In genomic region chr11:103081631-103082030, GRCm38 (mm10) we compare ENCODE assay signal across 30 mouse cellular contexts. TPM values are rescaled to one million over a fixed set of nuclear protein-coding genes. Genes with fewer than 3 reads are reported as not detected.
A peak's percentile ranks its signal among the peaks of the same experiment; 100 is the strongest.
DNase-seq lines count a peak whose midpoint lies in the region; ATAC-seq and TF ChIP-seq lines count a peak whose summit lies in the region.
"Had no signal": no experiment of that assay in that cellular context is flagged by ENCODE, and none has a peak within 500 bp of the region (broad histone marks: within the 10 kb centered on the region; RNA-seq: fewer than 3 reads in every experiment).

No protein-coding gene starts in this region.

- ATAC-seq in embryonic facial prominence, embryonic 13.5 days (ENCODE audit: insufficient number of reproducible peaks, insufficient read depth, low FRiP score, low TSS enrichment, low read depth) = no peak
- ATAC-seq in stomach, postnatal 0 days (ENCODE audit: low FRiP score, low TSS enrichment) = peak; percentile 36; the same call in 1 of the 2 replicates
- ATAC-seq: forebrain, embryonic 15.5 days; inflammation-experienced regulatory T-cells, adult 6 months; intestine, embryonic 16.5 days; Patski had no signal

- 0 out of 2 replicates have a peak, but pooled peaks cover 5% of the 10 kb centered on the region for H3K36me3 ChIP-seq in embryonic facial prominence, embryonic 13.5 days
- no peaks in the 10 kb centered on the region for H3K36me3 ChIP-seq in embryonic facial prominence, embryonic 10.5 days (replicated peaks)
- no peaks in the 10 kb centered on the region for H3K36me3 ChIP-seq in stomach, postnatal 0 days (ENCODE audit: control insufficient read depth, insufficient read depth, low read length)
- H3K36me3 ChIP-seq: embryonic facial prominence, embryonic 12.5 days; forebrain, embryonic 12.5 days; forebrain, embryonic 15.5 days had no signal

- no peak for DNase-seq in embryonic facial prominence, embryonic 10.5 days (ENCODE audit: low spot score)
- peak; percentile 5 for DNase-seq in right cerebral cortex, postnatal 14 days
- no peak for DNase-seq in right cerebral cortex, postnatal 4 days
- no peak for DNase-seq in stomach, postnatal 0 days (ENCODE audit: low spot score)
- DNase-seq in frontal cortex, adult 2 months (ENCODE audit: extremely low spot score in 1 of 2, low spot score in 1 of 2) = no peak
- DNase-seq: adrenal gland, postnatal 10 days; adrenal gland, postnatal 36 days; B cell, adult 2 months; cerebellum, adult 18-20 months; cerebellum, adult 9-10 months; cerebellum, postnatal 14 days; gastrocnemius, postnatal 10 days; gastrocnemius, postnatal 36 days; heart, adult 18-20 months; heart, postnatal 10 days; heart, postnatal 36 days; kidney, adult 2 months had no signal

- no peaks in the 10 kb centered on the region for H3K9me3 ChIP-seq in embryonic facial prominence, embryonic 13.5 days
- H3K9me3 ChIP-seq in embryonic facial prominence, embryonic 10.5 days = no peaks in the 10 kb centered on the region
- H3K9me3 ChIP-seq in stomach, postnatal 0 days (ENCODE audit: control insufficient read depth, low read length) = no peaks in the 10 kb centered on the region
- H3K9me3 ChIP-seq: embryonic facial prominence, embryonic 12.5 days; forebrain, embryonic 12.5 days; forebrain, embryonic 15.5 days; heart, embryonic 12.5 days; heart, embryonic 15.5 days had no signal

- no peak overlapping the region for H3K27ac ChIP-seq in embryonic facial prominence, embryonic 13.5 days
- no peak overlapping the region for H3K27ac ChIP-seq in embryonic facial prominence, embryonic 10.5 days (replicated peaks)
- H3K27ac ChIP-seq in stomach, postnatal 0 days (replicated peaks) = no peak overlapping the region
- H3K27ac ChIP-seq: embryonic facial prominence, embryonic 12.5 days; forebrain, embryonic 12.5 days; forebrain, embryonic 15.5 days; heart, embryonic 15.5 days; hindbrain, embryonic 14.5 days; hindbrain, postnatal 0 days had no signal

- no peak overlapping the region for H3K4me2 ChIP-seq in embryonic facial prominence, embryonic 13.5 days
- no peak overlapping the region for H3K4me2 ChIP-seq in stomach, postnatal 0 days (replicated peaks; ENCODE audit: low read depth)

- peaks cover 18% of the 10 kb centered on the region for H3K4me1 ChIP-seq in embryonic facial prominence, embryonic 13.5 days
- peaks cover 13% of the 10 kb centered on the region for H3K4me1 ChIP-seq in embryonic facial prominence, embryonic 10.5 days
- no peaks in the 10 kb centered on the region for H3K4me1 ChIP-seq in stomach, postnatal 0 days (replicated peaks; ENCODE audit: control insufficient read depth, insufficient read depth)

- peak overlapping the region; percentile 59; the same call in 1 of the 2 replicates for H3K9ac ChIP-seq in embryonic facial prominence, embryonic 13.5 days
- no peak overlapping the region for H3K9ac ChIP-seq in stomach, postnatal 0 days (ENCODE audit: low read length)
- H3K9ac ChIP-seq: forebrain, embryonic 15.5 days; heart, embryonic 15.5 days had no signal

- H3K27me3 ChIP-seq in embryonic facial prominence, embryonic 13.5 days = peaks cover 43% of the 10 kb centered on the region
- peaks cover 59% of the 10 kb centered on the region for H3K27me3 ChIP-seq in embryonic facial prominence, embryonic 10.5 days (replicated peaks; ENCODE audit: low read depth, poor library complexity, severe bottlenecking)
- no peaks in the 10 kb centered on the region for H3K27me3 ChIP-seq in stomach, postnatal 0 days (ENCODE audit: control insufficient read depth, insufficient read depth, low read length)
- H3K27me3 ChIP-seq: CH12.LX, Patski had no signal

- no peak for TF ChIP-seq EP300 in stomach, postnatal 0 days (optimal IDR thresholded peaks at IDR 0.05)

- TF ChIP-seq CTCF in stomach, postnatal 0 days (IDR thresholded peaks at IDR 0.05; ENCODE audit: low read depth) = no peak

- 52% methylated on average over 6 of the region's 6 CpGs for WGBS in embryonic facial prominence, embryonic 13.5 days
- WGBS in embryonic facial prominence, embryonic 10.5 days = 51% methylated on average over 6 of the region's 6 CpGs
- WGBS in stomach, postnatal 0 days = 75% methylated on average over 6 of the region's 6 CpGs

- H3K4me3 ChIP-seq in embryonic facial prominence, embryonic 13.5 days = no peak overlapping the region
- no peak overlapping the region for H3K4me3 ChIP-seq in embryonic facial prominence, embryonic 10.5 days
- H3K4me3 ChIP-seq in stomach, postnatal 0 days (ENCODE audit: low read depth, low read length) = no peak overlapping the region
- H3K4me3 ChIP-seq: erythroblast, embryonic 14.5 days had no signal

RNA-seq across cellular contexts. Expression of gene Plcd3, which starts 19.8 kb away (rescaled TPM):
- polyA plus RNA-seq in embryonic facial prominence, embryonic 13.5 days (2015; fragmentation: Nextera tagmentation; extraction: Ambion mirVana) = 5.3 and 7.2 TPM in 2 replicates
- 1.7 and 2.6 TPM in 2 replicates for polyA plus RNA-seq in embryonic facial prominence, embryonic 10.5 days (2016; fragmentation: Nextera tagmentation; extraction: Ambion mirVana)
- 4.2 and 5.0 TPM in 2 replicates for polyA plus RNA-seq in stomach, postnatal 0 days (2015; fragmentation: Nextera tagmentation; extraction: Ambion mirVana)
- 12.3 and 13.3 TPM in 2 replicates for polyA plus RNA-seq in frontal cortex, adult 2 months (2012; rRNA removed)
- polyA plus RNA-seq: inflammation-experienced regulatory T-cells, adult 6 months had no signal

RNA-seq across cellular contexts. Expression of gene Acbd4, which starts 19.9 kb away (rescaled TPM):
- 16.6 and 17.4 TPM in 2 replicates for polyA plus RNA-seq in embryonic facial prominence, embryonic 13.5 days (2015; fragmentation: Nextera tagmentation; extraction: Ambion mirVana)
- polyA plus RNA-seq in embryonic facial prominence, embryonic 10.5 days (2016; fragmentation: Nextera tagmentation; extraction: Ambion mirVana) = 6.3 and 10.1 TPM in 2 replicates
- 28.6 and 36.7 TPM in 2 replicates for polyA plus RNA-seq in stomach, postnatal 0 days (2015; fragmentation: Nextera tagmentation; extraction: Ambion mirVana)
- 38.1 and 44.9 TPM in 2 replicates for polyA plus RNA-seq in frontal cortex, adult 2 months (2012; rRNA removed)

RNA-seq across cellular contexts. Expression of gene Hexim1, which starts 34.4 kb away (rescaled TPM):
- polyA plus RNA-seq in embryonic facial prominence, embryonic 13.5 days (2015; fragmentation: Nextera tagmentation; extraction: Ambion mirVana) = 5.2 and 6.9 TPM in 2 replicates
- 2.8 and 2.9 TPM in 2 replicates for polyA plus RNA-seq in embryonic facial prominence, embryonic 10.5 days (2016; fragmentation: Nextera tagmentation; extraction: Ambion mirVana)
- 3.8 and 4.1 TPM in 2 replicates for polyA plus RNA-seq in stomach, postnatal 0 days (2015; fragmentation: Nextera tagmentation; extraction: Ambion mirVana)
- 25.6 and 25.8 TPM in 2 replicates for polyA plus RNA-seq in frontal cortex, adult 2 months (2012; rRNA removed)

RNA-seq across cellular contexts. Expression of gene Hexim2, which starts 50.6 kb away (rescaled TPM):
- polyA plus RNA-seq in embryonic facial prominence, embryonic 13.5 days (2015; fragmentation: Nextera tagmentation; extraction: Ambion mirVana) = 15.0 and 16.2 TPM in 2 replicates
- 8.4 and 10.9 TPM in 2 replicates for polyA plus RNA-seq in embryonic facial prominence, embryonic 10.5 days (2016; fragmentation: Nextera tagmentation; extraction: Ambion mirVana)
- polyA plus RNA-seq in stomach, postnatal 0 days (2015; fragmentation: Nextera tagmentation; extraction: Ambion mirVana) = 3.7 and 4.4 TPM in 2 replicates
- 11.5 and 14.1 TPM in 2 replicates for polyA plus RNA-seq in frontal cortex, adult 2 months (2012; rRNA removed)

RNA-seq across cellular contexts. Expression of gene Dcakd, which starts 53.5 kb away (rescaled TPM):
- 189 and 192 TPM in 2 replicates for polyA plus RNA-seq in embryonic facial prominence, embryonic 13.5 days (2015; fragmentation: Nextera tagmentation; extraction: Ambion mirVana)
- polyA plus RNA-seq in embryonic facial prominence, embryonic 10.5 days (2016; fragmentation: Nextera tagmentation; extraction: Ambion mirVana) = 304 and 308 TPM in 2 replicates
- 36.8 and 42.3 TPM in 2 replicates for polyA plus RNA-seq in stomach, postnatal 0 days (2015; fragmentation: Nextera tagmentation; extraction: Ambion mirVana)
- polyA plus RNA-seq in frontal cortex, adult 2 months (2012; rRNA removed) = 88.0 and 94.5 TPM in 2 replicates
